Mouse (Mus musculus): ENCODE measurements around the gene Gli3. TPM values are rescaled to one million over a fixed set of nuclear protein-coding genes. Genes with fewer than 3 reads are reported as not detected.

The Gli3 gene
- polyA plus RNA-seq, 1 experiment = 6.9 TPM

DNA sequence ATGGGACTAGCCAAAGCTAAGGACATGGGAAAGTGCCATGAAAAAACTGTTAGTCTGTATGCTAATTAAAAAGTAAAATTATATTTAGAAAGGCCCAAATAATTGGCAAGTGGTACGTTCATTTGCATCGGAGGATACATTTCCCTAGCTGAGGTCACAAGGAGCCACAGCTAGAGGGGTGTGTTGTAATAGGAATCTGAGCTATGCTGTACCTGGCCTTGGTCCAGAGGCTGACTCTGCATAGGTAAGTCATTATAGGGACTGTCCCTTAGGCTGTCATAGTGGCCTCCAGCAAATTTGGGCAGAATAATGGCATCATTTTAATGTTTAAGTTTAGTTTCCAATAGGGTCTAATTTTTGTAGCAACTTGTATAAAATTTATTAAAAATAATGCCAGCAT is 75.4 kb downstream of the Gli3 start:
- H3K79me3 ChIP-seq (ENCODE audit: low read depth) = peaks cover 29% of the 10 kb centered on the region
- no peak overlapping the region for H3ac ChIP-seq (ENCODE audit: control insufficient read depth, insufficient read length, low read depth)
- no peak overlapping the region for H3K4me3 ChIP-seq (ENCODE audit: insufficient read depth, poor library complexity, severe bottlenecking)
- peaks cover 94% of the 10 kb centered on the region for H3K79me2 ChIP-seq (ENCODE audit: control insufficient read depth, insufficient read depth)
- no peak for TF ChIP-seq CTCF (IDR thresholded peaks at IDR 0.05; ENCODE audit: control insufficient read depth, insufficient read depth, insufficient read length)
- no peak for TF ChIP-seq CEBPB (IDR thresholded peaks at IDR 0.05; ENCODE audit: low read depth)
- TF ChIP-seq MYOD1 (IDR thresholded peaks at IDR 0.05; ENCODE audit: control insufficient read depth, insufficient read length, low read depth) = no peak
- TF ChIP-seq MYOG (IDR thresholded peaks at IDR 0.05; ENCODE audit: control insufficient read depth, extremely low read depth, insufficient read length) = no peak
- TF ChIP-seq FOSL1 (IDR thresholded peaks at IDR 0.05; ENCODE audit: insufficient read depth, low read length, poor library complexity, severe bottlenecking) = no peak
- TF ChIP-seq USF1 (IDR thresholded peaks at IDR 0.05; ENCODE audit: low read depth) = no peak
- TF ChIP-seq MAX (IDR thresholded peaks at IDR 0.05) = no peak
- H3K36me3 ChIP-seq (ENCODE audit: control insufficient read depth, insufficient read depth) = peaks cover 3% of the 10 kb centered on the region
- no peaks in the 10 kb centered on the region for H3K27me3 ChIP-seq (ENCODE audit: control insufficient read depth, insufficient read depth, insufficient read length)

DNA sequence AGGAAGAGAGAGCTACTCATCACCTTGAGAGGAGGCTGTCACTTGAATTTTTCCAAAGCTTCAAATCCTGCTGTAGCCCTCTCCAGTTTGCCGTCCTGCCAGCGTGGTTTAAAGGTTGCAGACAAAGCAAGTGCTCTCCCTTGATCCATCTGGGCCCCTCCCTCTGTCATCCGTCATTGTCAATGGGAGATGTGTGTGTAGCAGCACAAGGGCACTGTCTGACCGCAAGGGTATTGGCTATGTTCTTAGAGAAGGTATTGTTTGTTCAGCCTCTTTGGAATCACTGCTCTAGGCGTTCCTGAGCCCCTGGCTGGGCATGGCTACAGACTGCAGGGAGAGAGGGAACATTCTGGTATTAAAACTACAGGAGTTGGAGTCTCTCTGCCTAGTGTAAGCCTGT is 79.0 kb downstream of the Gli3 start:
- H3K4me3 ChIP-seq (ENCODE audit: insufficient read depth, poor library complexity, severe bottlenecking) = no peak overlapping the region
- H3K36me3 ChIP-seq (ENCODE audit: control insufficient read depth, insufficient read depth) = peaks cover 3% of the 10 kb centered on the region
- no peak overlapping the region for H3ac ChIP-seq (ENCODE audit: control insufficient read depth, insufficient read length, low read depth)
- H3K79me3 ChIP-seq (ENCODE audit: low read depth) = peaks cover 21% of the 10 kb centered on the region
- TF ChIP-seq MAX (IDR thresholded peaks at IDR 0.05) (no peak), MYOD1 (IDR thresholded peaks at IDR 0.05; ENCODE audit: control insufficient read depth, insufficient read length, low read depth) (no peak), USF1 (IDR thresholded peaks at IDR 0.05; ENCODE audit: low read depth) (no peak), CEBPB (IDR thresholded peaks at IDR 0.05; ENCODE audit: low read depth) (no peak), MYOG (IDR thresholded peaks at IDR 0.05; ENCODE audit: control insufficient read depth, extremely low read depth, insufficient read length) (no peak), FOSL1 (IDR thresholded peaks at IDR 0.05; ENCODE audit: insufficient read depth, low read length, poor library complexity, severe bottlenecking) (no peak), CTCF (IDR thresholded peaks at IDR 0.05; ENCODE audit: control insufficient read depth, insufficient read depth, insufficient read length) (no peak)
- H3K79me2 ChIP-seq (ENCODE audit: control insufficient read depth, insufficient read depth) = peaks cover 93% of the 10 kb centered on the region
- no peaks in the 10 kb centered on the region for H3K27me3 ChIP-seq (ENCODE audit: control insufficient read depth, insufficient read depth, insufficient read length)

DNA sequence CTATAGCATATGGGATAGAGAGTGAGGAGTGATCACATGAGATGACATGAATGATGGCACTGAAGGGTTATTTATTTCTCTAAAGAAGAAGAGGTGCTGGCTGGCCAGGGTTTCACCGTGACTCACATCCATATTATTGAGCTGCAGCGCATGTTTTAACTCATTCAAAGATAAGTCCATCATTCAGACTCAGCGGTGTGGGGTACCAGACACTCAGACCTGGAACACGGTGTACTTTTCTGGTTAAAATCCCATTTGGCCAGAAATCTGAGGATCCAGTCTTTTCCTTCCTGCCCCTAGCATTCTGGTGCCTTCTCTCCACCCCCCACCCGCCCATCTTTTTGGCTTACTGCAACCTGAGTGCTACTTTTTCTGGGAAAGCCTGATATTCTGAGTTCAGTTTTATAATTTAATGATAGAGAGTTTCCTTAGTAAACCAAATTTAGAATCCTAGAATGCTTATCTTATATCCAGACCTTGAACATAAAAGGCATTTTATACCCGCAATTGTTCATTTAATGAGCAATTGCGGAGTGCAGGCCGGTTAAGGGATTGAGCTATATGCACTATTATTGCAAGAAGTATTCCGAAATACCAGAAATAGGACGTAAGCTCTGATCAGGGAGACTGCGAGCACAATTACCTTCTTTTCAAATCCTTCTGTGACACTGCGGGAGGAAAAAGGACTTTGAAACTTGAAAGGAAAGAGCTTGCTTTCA is 80.3 kb downstream of the Gli3 start:
- Histone ChIP-seq H3ac (ENCODE audit: control insufficient read depth, insufficient read length, low read depth) (no peak overlapping the region), H3K36me3 (ENCODE audit: control insufficient read depth, insufficient read depth) (peaks cover 6% of the 10 kb centered on the region), H3K27me3 (ENCODE audit: control insufficient read depth, insufficient read depth, insufficient read length) (no peaks in the 10 kb centered on the region), H3K79me3 (ENCODE audit: low read depth) (peaks cover 21% of the 10 kb centered on the region), H3K79me2 (ENCODE audit: control insufficient read depth, insufficient read depth) (peaks cover 83% of the 10 kb centered on the region), H3K4me3 (ENCODE audit: insufficient read depth, poor library complexity, severe bottlenecking) (no peak overlapping the region)
- TF ChIP-seq MAX (IDR thresholded peaks at IDR 0.05) (no peak), MYOD1 (IDR thresholded peaks at IDR 0.05; ENCODE audit: control insufficient read depth, insufficient read length, low read depth) (no peak), USF1 (IDR thresholded peaks at IDR 0.05; ENCODE audit: low read depth) (no peak), CTCF (IDR thresholded peaks at IDR 0.05; ENCODE audit: control insufficient read depth, insufficient read depth, insufficient read length) (no peak), MYOG (IDR thresholded peaks at IDR 0.05; ENCODE audit: control insufficient read depth, extremely low read depth, insufficient read length) (no peak), CEBPB (IDR thresholded peaks at IDR 0.05; ENCODE audit: low read depth) (no peak), FOSL1 (IDR thresholded peaks at IDR 0.05; ENCODE audit: insufficient read depth, low read length, poor library complexity, severe bottlenecking) (no peak)

DNA sequence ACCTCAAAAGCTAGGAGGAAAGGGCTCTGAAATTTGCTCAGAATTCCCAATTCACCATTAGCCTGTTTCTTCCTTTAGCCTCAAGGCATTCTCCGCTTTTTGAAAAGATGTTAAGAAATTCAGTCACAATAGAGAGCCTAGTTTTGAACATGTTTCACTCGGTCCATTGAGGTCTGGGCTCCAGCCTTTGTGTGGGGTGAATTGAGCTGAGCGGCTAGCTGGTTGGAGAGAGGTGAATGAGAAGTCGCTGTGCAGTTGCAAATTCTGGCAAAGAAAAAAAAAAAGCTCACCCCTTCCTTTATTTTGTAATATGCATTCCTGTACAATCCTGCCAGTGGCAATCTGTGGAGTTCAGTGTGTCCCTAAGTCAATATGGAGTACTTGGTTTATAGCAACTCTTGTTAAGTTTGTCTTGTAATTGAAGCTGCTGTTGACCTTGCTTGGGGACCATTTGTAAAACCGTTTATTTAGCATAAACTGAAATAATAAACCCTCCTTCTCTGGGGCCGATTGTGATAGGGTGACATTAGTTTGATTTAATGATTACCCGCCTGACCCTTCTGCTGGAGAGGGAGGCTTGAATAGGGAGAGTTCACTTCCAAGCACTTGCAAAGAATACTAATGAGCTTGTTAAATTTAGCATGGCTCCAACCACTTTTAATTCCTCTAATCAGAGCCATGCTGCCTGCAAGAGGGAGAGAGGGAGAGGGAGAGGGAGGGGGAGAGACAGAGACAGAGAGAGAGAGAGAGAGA is 81.0 kb downstream of the Gli3 start:
- Histone ChIP-seq H3K79me2 (ENCODE audit: control insufficient read depth, insufficient read depth) (peaks cover 76% of the 10 kb centered on the region), H3K27me3 (ENCODE audit: control insufficient read depth, insufficient read depth, insufficient read length) (no peaks in the 10 kb centered on the region), H3K79me3 (ENCODE audit: low read depth) (peaks cover 24% of the 10 kb centered on the region), H3K36me3 (ENCODE audit: control insufficient read depth, insufficient read depth) (peaks cover 13% of the 10 kb centered on the region), H3ac (ENCODE audit: control insufficient read depth, insufficient read length, low read depth) (no peak overlapping the region), H3K4me3 (ENCODE audit: insufficient read depth, poor library complexity, severe bottlenecking) (no peak overlapping the region)
- TF ChIP-seq CTCF (IDR thresholded peaks at IDR 0.05; ENCODE audit: control insufficient read depth, insufficient read depth, insufficient read length) (no peak), FOSL1 (IDR thresholded peaks at IDR 0.05; ENCODE audit: insufficient read depth, low read length, poor library complexity, severe bottlenecking) (no peak), CEBPB (IDR thresholded peaks at IDR 0.05; ENCODE audit: low read depth) (no peak), MYOD1 (IDR thresholded peaks at IDR 0.05; ENCODE audit: control insufficient read depth, insufficient read length, low read depth) (no peak), MAX (IDR thresholded peaks at IDR 0.05) (no peak), USF1 (IDR thresholded peaks at IDR 0.05; ENCODE audit: low read depth) (no peak), MYOG (IDR thresholded peaks at IDR 0.05; ENCODE audit: control insufficient read depth, extremely low read depth, insufficient read length) (no peak)

DNA sequence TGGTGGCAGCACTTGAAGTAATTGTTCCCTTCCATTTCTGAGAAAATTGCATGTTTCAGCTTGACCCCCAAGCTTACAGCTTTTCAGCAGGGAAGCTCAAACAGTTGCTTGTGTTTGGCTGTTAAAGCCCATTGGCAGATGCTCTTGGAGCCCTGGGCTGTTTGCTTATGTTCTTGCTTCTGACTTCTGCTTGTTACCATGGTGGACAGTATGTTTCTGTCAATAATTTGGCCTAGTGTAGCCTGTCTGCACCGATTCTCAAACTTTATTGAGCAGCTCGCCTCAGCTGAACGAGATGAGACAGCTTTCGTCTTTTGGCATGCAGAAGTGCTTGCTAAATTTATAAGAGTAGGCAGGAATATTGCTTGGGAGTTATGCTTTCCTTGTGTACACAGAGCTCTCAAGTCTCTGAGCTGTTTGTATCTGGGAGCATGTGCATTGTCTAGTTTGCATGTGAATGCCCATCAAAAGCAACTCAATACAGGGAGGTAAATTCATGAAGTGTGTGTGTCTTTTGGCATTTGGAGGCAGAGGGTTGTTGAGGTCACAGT is 82.4 kb downstream of the Gli3 start:
- Histone ChIP-seq H3ac (ENCODE audit: control insufficient read depth, insufficient read length, low read depth) (no peak overlapping the region), H3K36me3 (ENCODE audit: control insufficient read depth, insufficient read depth) (peaks cover 21% of the 10 kb centered on the region), H3K79me2 (ENCODE audit: control insufficient read depth, insufficient read depth) (peaks cover 75% of the 10 kb centered on the region), H3K27me3 (ENCODE audit: control insufficient read depth, insufficient read depth, insufficient read length) (no peaks in the 10 kb centered on the region), H3K4me3 (ENCODE audit: insufficient read depth, poor library complexity, severe bottlenecking) (no peak overlapping the region), H3K79me3 (ENCODE audit: low read depth) (peaks cover 20% of the 10 kb centered on the region)
- TF ChIP-seq CTCF (IDR thresholded peaks at IDR 0.05; ENCODE audit: control insufficient read depth, insufficient read depth, insufficient read length) (no peak), MAX (IDR thresholded peaks at IDR 0.05) (no peak), MYOG (IDR thresholded peaks at IDR 0.05; ENCODE audit: control insufficient read depth, extremely low read depth, insufficient read length) (no peak), CEBPB (IDR thresholded peaks at IDR 0.05; ENCODE audit: low read depth) (no peak), MYOD1 (IDR thresholded peaks at IDR 0.05; ENCODE audit: control insufficient read depth, insufficient read length, low read depth) (no peak)
